Mouse (Mus musculus) stomach, postnatal 0 days (tissue): ENCODE results near the gene Ccr7.

Source experiments
- CTCF ChIP-seq: IDR thresholded peaks from 2 replicates; pipeline ENCODE4 v1.5.1; 2016; ENCODE audit warnings: antibody characterized with exemption, low read depth, mild to moderate bottlenecking, moderate library complexity
- EP300 ChIP-seq: optimal IDR thresholded peaks from 2 replicates; pipeline ENCODE3; 2016; ENCODE audit warnings: antibody characterized with exemption

GRCm38 (mm10) chr11:99147920-99148289 lies 7.0 kb downstream of the Ccr7 start:
- TF ChIP-seq EP300: no peak
- no peak for TF ChIP-seq CTCF
